Mouse (Mus musculus): ENCODE results near the gene Brd7. TPM values are rescaled to one million over a fixed set of nuclear protein-coding genes. Genes with fewer than 3 reads are reported as not detected.

Gene Brd7
- 85.3 and 86.1 TPM in 2 replicates for polyA plus RNA-seq (2015; fragmentation: Nextera tagmentation; extraction: Ambion mirVana)

- H3K36me3 ChIP-seq: peaks cover 25% of the 10 kb centered on the region
- H3K9ac ChIP-seq: peak within 1 kb of the TSS; percentile 98
- H3K9me3 ChIP-seq: 0 out of 2 replicates have a peak, but pooled peaks cover 5% of the 10 kb centered on the region
- H3K27ac ChIP-seq: peak within 1 kb of the TSS; percentile 86
- WGBS: under 1% methylated on average over 76 of the region's 91 CpGs
- peaks cover 32% of the 10 kb centered on the region for H3K4me1 ChIP-seq
- ATAC-seq (ENCODE audit: low FRiP score, low read depth): peak; percentile 87
- peak within 1 kb of the TSS; percentile 98 for H3K4me3 ChIP-seq
- peak within 1 kb of the TSS; percentile 93 for H3K4me2 ChIP-seq (replicated peaks)
- no peaks in the 10 kb centered on the region for H3K27me3 ChIP-seq
Measured at GRCm38 (mm10) chr8:88361708-88362428, at the start of gene Brd7. Gene Brd7 (minus strand): TSS chr8:88362194.

GRCm38 (mm10) chr8:88411461-88411860 lies 49.5 kb upstream of the Brd7 start:
- no peak overlapping the region for H3K4me2 ChIP-seq (replicated peaks)
- no peak overlapping the region for H3K9ac ChIP-seq
- ATAC-seq (ENCODE audit: low FRiP score, low read depth): no peak
- no peak overlapping the region for H3K27ac ChIP-seq
- no peaks in the 10 kb centered on the region for H3K36me3 ChIP-seq
- H3K4me1 ChIP-seq: peaks cover 24% of the 10 kb centered on the region; the same call in 1 of the 2 replicates
- peaks cover 4% of the 10 kb centered on the region; the same call in 1 of the 2 replicates for H3K9me3 ChIP-seq
- no peak overlapping the region for H3K4me3 ChIP-seq
- 23% methylated on average over 6 of the region's 6 CpGs for WGBS
- no peaks in the 10 kb centered on the region for H3K27me3 ChIP-seq

GRCm38 (mm10) chr8:88409401-88409940 lies 47.5 kb upstream of the Brd7 start:
- 47% methylated on average over 11 of the region's 11 CpGs for WGBS

GRCm38 (mm10) chr8:88407716-88408115 lies 45.7 kb upstream of the Brd7 start:
- no peak overlapping the region for H3K4me2 ChIP-seq (replicated peaks)
- no peak overlapping the region for H3K27ac ChIP-seq
- H3K9me3 ChIP-seq: peaks cover 8% of the 10 kb centered on the region; the same call in 1 of the 2 replicates
- no peak overlapping the region for H3K4me3 ChIP-seq
- no peaks in the 10 kb centered on the region for H3K27me3 ChIP-seq
- no peak overlapping the region for H3K9ac ChIP-seq
- H3K4me1 ChIP-seq: peaks cover 24% of the 10 kb centered on the region; the same call in 1 of the 2 replicates
- WGBS: 92% methylated on average over 6 of the region's 6 CpGs
- H3K36me3 ChIP-seq: no peaks in the 10 kb centered on the region
- no peak for ATAC-seq (ENCODE audit: low FRiP score, low read depth)

More at GRCm38 (mm10) chr8:88409401-88409940, 47.5 kb upstream of the Brd7 start:
- Histone ChIP-seq H3K4me1 (peaks cover 24% of the 10 kb centered on the region; the same call in 1 of the 2 replicates), H3K36me3 (no peaks in the 10 kb centered on the region), H3K27ac (no peak overlapping the region), H3K4me2 (replicated peaks) (no peak overlapping the region), H3K9ac (no peak overlapping the region), H3K4me3 (no peak overlapping the region), H3K9me3 (peaks cover 8% of the 10 kb centered on the region; the same call in 1 of the 2 replicates), H3K27me3 (no peaks in the 10 kb centered on the region)
- ATAC-seq (ENCODE audit: low FRiP score, low read depth): no peak

- 74% methylated on average over 4 of the region's 4 CpGs for WGBS
- no peak for ATAC-seq (ENCODE audit: low FRiP score, low read depth)
- Histone ChIP-seq H3K27me3 (no peaks in the 10 kb centered on the region), H3K4me2 (replicated peaks) (no peak overlapping the region), H3K9me3 (no peaks in the 10 kb centered on the region), H3K27ac (no peak overlapping the region), H3K36me3 (no peaks in the 10 kb centered on the region), H3K9ac (no peak overlapping the region), H3K4me3 (no peak overlapping the region), H3K4me1 (peaks cover 4% of the 10 kb centered on the region)
Measured at GRCm38 (mm10) chr8:88398060-88398459, 36.1 kb upstream of the Brd7 start.

- H3K4me1 ChIP-seq: no peaks in the 10 kb centered on the region
- WGBS: 88% methylated on average over 3 of the region's 3 CpGs
- H3K4me2 ChIP-seq (replicated peaks): no peak overlapping the region
- no peak overlapping the region for H3K27ac ChIP-seq
- no peaks in the 10 kb centered on the region for H3K36me3 ChIP-seq
- H3K4me3 ChIP-seq: no peak overlapping the region
- 0 out of 2 replicates have a peak, but pooled peaks cover 3% of the 10 kb centered on the region for H3K9me3 ChIP-seq
- H3K9ac ChIP-seq: no peak overlapping the region
- ATAC-seq (ENCODE audit: low FRiP score, low read depth): no peak
- H3K27me3 ChIP-seq: no peaks in the 10 kb centered on the region
Measured at GRCm38 (mm10) chr8:88393298-88393697, 31.3 kb upstream of the Brd7 start.

GRCm38 (mm10) chr8:88390749-88391148 lies 28.8 kb upstream of the Brd7 start:
- Histone ChIP-seq H3K36me3 (no peaks in the 10 kb centered on the region), H3K27ac (no peak overlapping the region), H3K27me3 (no peaks in the 10 kb centered on the region), H3K4me3 (no peak overlapping the region), H3K4me2 (replicated peaks) (no peak overlapping the region), H3K9ac (no peak overlapping the region), H3K4me1 (peaks cover 5% of the 10 kb centered on the region; the same call in 1 of the 2 replicates), H3K9me3 (0 out of 2 replicates have a peak, but pooled peaks cover 3% of the 10 kb centered on the region)
- ATAC-seq (ENCODE audit: low FRiP score, low read depth): no peak
- WGBS: 88% methylated on average over 1 of the region's 1 CpGs

GRCm38 (mm10) chr8:88388691-88389239 lies 26.8 kb upstream of the Brd7 start:
- ATAC-seq (ENCODE audit: low FRiP score, low read depth): no peak
- Histone ChIP-seq H3K4me3 (no peak overlapping the region), H3K4me1 (peaks cover 5% of the 10 kb centered on the region; the same call in 1 of the 2 replicates), H3K27me3 (no peaks in the 10 kb centered on the region), H3K36me3 (no peaks in the 10 kb centered on the region), H3K9me3 (0 out of 2 replicates have a peak, but pooled peaks cover 3% of the 10 kb centered on the region), H3K4me2 (replicated peaks) (no peak overlapping the region), H3K27ac (no peak overlapping the region), H3K9ac (no peak overlapping the region)
- WGBS: 71% methylated on average over 7 of the region's 7 CpGs

- 58% methylated on average over 8 of the region's 8 CpGs for WGBS
- ATAC-seq (ENCODE audit: low FRiP score, low read depth): no peak
- 0 out of 2 replicates have a peak, but pooled peaks cover 3% of the 10 kb centered on the region for H3K9me3 ChIP-seq
- H3K27me3 ChIP-seq: no peaks in the 10 kb centered on the region
- H3K4me2 ChIP-seq (replicated peaks): no peak overlapping the region
- H3K4me3 ChIP-seq: no peak overlapping the region
- no peaks in the 10 kb centered on the region for H3K36me3 ChIP-seq
- peaks cover 5% of the 10 kb centered on the region; the same call in 1 of the 2 replicates for H3K4me1 ChIP-seq
- H3K27ac ChIP-seq: no peak overlapping the region
- no peak overlapping the region for H3K9ac ChIP-seq
Measured at GRCm38 (mm10) chr8:88387874-88388273, 25.9 kb upstream of the Brd7 start.

GRCm38 (mm10) chr8:88383164-88383556 lies 21.2 kb upstream of the Brd7 start:
- no peak for ATAC-seq (ENCODE audit: low FRiP score, low read depth)
- peak overlapping the region; percentile 76; the same call in 1 of the 2 replicates for H3K27ac ChIP-seq
- no peaks in the 10 kb centered on the region for H3K36me3 ChIP-seq
- H3K27me3 ChIP-seq: no peaks in the 10 kb centered on the region
- H3K4me1 ChIP-seq: peaks cover 18% of the 10 kb centered on the region
- 0 out of 2 replicates have a peak overlapping the region, but pooled peaks have one; percentile 31 for H3K4me2 ChIP-seq (replicated peaks)
- no peak overlapping the region for H3K4me3 ChIP-seq
- no peak overlapping the region for H3K9ac ChIP-seq
- H3K9me3 ChIP-seq: peaks cover 9% of the 10 kb centered on the region; the same call in 1 of the 2 replicates
- WGBS: 81% methylated on average over 2 of the region's 2 CpGs

GRCm38 (mm10) chr8:88382311-88383163 lies 20.5 kb upstream of the Brd7 start:
- WGBS: 31% methylated on average over 30 of the region's 31 CpGs
- no peak overlapping the region for H3K4me3 ChIP-seq
- no peak overlapping the region for H3K9ac ChIP-seq
- ATAC-seq (ENCODE audit: low FRiP score, low read depth): no peak
- H3K9me3 ChIP-seq: peaks cover 9% of the 10 kb centered on the region; the same call in 1 of the 2 replicates
- no peaks in the 10 kb centered on the region for H3K36me3 ChIP-seq
- peaks cover 15% of the 10 kb centered on the region for H3K4me1 ChIP-seq
- H3K4me2 ChIP-seq (replicated peaks): peak overlapping the region; percentile 31
- H3K27me3 ChIP-seq: no peaks in the 10 kb centered on the region
- H3K27ac ChIP-seq: peak overlapping the region; percentile 78
